ENCODE assay signal across 28 mouse cellular contexts in the genomic region with DNA sequence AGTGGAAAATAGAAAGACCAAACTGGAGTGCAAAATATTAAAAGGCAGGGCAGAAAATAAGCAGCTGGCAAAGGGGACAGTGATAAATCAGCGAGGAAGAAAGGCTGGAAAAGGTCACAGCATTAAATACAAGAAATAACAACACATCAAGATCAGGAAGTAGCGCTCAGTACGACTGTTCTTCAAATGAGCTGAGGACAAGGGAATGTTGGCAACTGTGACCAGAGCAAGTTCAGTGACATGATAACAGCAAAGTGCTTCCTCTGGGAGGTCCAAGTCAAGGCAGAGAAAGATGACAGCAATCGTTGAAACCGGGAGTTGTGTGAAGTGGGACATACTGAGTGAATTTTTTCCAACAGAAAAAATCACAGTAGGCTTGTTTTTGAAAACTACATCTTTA.
DNase-seq lines count a peak whose midpoint lies in the region; ATAC-seq and TF ChIP-seq lines count a peak whose summit lies in the region.
"Had no signal": no experiment of that assay in that cellular context is flagged by ENCODE, and none has a peak within 500 bp of the region (broad histone marks: within the 10 kb centered on the region; RNA-seq: fewer than 3 reads in every experiment).

No protein-coding gene starts in this region.

- 49% methylated on average over 5 of the region's 5 CpGs for WGBS in kidney, postnatal 0 days
- 29% methylated on average over 5 of the region's 5 CpGs for WGBS in lung, embryonic 14.5 days
- WGBS in lung, postnatal 0 days: 40% methylated on average over 5 of the region's 5 CpGs
- WGBS in lung, embryonic 16.5 days: 36% methylated on average over 5 of the region's 5 CpGs
- 82% methylated on average over 5 of the region's 5 CpGs for WGBS in midbrain, embryonic 16.5 days

- H3K36me3 ChIP-seq in kidney, postnatal 0 days (ENCODE audit: insufficient read depth, low read length): no peaks in the 10 kb centered on the region
- no peaks in the 10 kb centered on the region for H3K36me3 ChIP-seq in lung, embryonic 14.5 days (ENCODE audit: insufficient read depth)
- no peaks in the 10 kb centered on the region for H3K36me3 ChIP-seq in lung, postnatal 0 days (ENCODE audit: insufficient read depth, low read length)
- no peaks in the 10 kb centered on the region for H3K36me3 ChIP-seq in lung, embryonic 16.5 days (ENCODE audit: control insufficient read depth, insufficient read depth, low read length)
- no peaks in the 10 kb centered on the region for H3K36me3 ChIP-seq in midbrain, embryonic 16.5 days (ENCODE audit: control insufficient read depth, insufficient read depth, low read length)
- H3K36me3 ChIP-seq: embryonic facial prominence, embryonic 13.5 days; embryonic facial prominence, embryonic 15.5 days; forebrain, embryonic 10.5 days; forebrain, embryonic 12.5 days; G1E had no signal

- no peaks in the 10 kb centered on the region for H3K27me3 ChIP-seq in kidney, postnatal 0 days (ENCODE audit: insufficient read depth, low read length)
- no peaks in the 10 kb centered on the region for H3K27me3 ChIP-seq in lung, embryonic 14.5 days (ENCODE audit: insufficient read depth, low read length)
- H3K27me3 ChIP-seq in lung, postnatal 0 days (replicated peaks; ENCODE audit: insufficient read depth, low read length): no peaks in the 10 kb centered on the region
- no peaks in the 10 kb centered on the region for H3K27me3 ChIP-seq in lung, embryonic 16.5 days (ENCODE audit: control insufficient read depth, insufficient read depth, low read depth, low read length)
- H3K27me3 ChIP-seq in midbrain, embryonic 16.5 days (ENCODE audit: control insufficient read depth, insufficient read depth, low read depth, low read length): no peaks in the 10 kb centered on the region
- H3K27me3 ChIP-seq: CH12.LX; embryonic facial prominence, embryonic 13.5 days; embryonic facial prominence, embryonic 15.5 days; forebrain, embryonic 12.5 days; Patski had no signal

- H3K4me2 ChIP-seq in kidney, postnatal 0 days (ENCODE audit: low read length): no peak overlapping the region
- no peak overlapping the region for H3K4me2 ChIP-seq in lung, embryonic 14.5 days
- no peak overlapping the region for H3K4me2 ChIP-seq in lung, postnatal 0 days (replicated peaks; ENCODE audit: low read depth, low read length)
- H3K4me2 ChIP-seq in lung, embryonic 16.5 days (ENCODE audit: low read depth, low read length): no peak overlapping the region
- no peak overlapping the region for H3K4me2 ChIP-seq in midbrain, embryonic 16.5 days (ENCODE audit: low read length)
- H3K4me2 ChIP-seq: embryonic facial prominence, embryonic 13.5 days; embryonic facial prominence, embryonic 15.5 days; forebrain, embryonic 12.5 days had no signal

- TF ChIP-seq EP300 in lung, postnatal 0 days (IDR thresholded peaks at IDR 0.05): no peak

- DNase-seq in kidney, postnatal 0 days (ENCODE audit: low spot score): peak; percentile 53
- no peak for DNase-seq in kidney, postnatal 36 days
- peak; percentile 76 for DNase-seq in lung, embryonic 14.5 days
- DNase-seq in lung, postnatal 0 days (ENCODE audit: low spot score): no peak
- no peak for DNase-seq in lung, postnatal 10 days
- DNase-seq in mesoderm, embryonic 11.5 days (ENCODE audit: low read depth, low spot score): peak; percentile 1
- DNase-seq: adrenal gland, adult 8-10 months; adrenal gland, postnatal 14 days; B cell, adult 2 months; cerebellum, adult 11-12 months; cerebellum, adult 2 months; cerebellum, adult 9-10 months; cerebellum, postnatal 10 days; cerebellum, postnatal 25 days had no signal

- no peak for TF ChIP-seq CTCF in kidney, postnatal 0 days (IDR thresholded peaks at IDR 0.05; ENCODE audit: low read depth)
- TF ChIP-seq CTCF in lung, embryonic 14.5 days (IDR thresholded peaks at IDR 0.05; ENCODE audit: low read depth): no peak
- no peak for TF ChIP-seq CTCF in lung, postnatal 0 days (IDR thresholded peaks at IDR 0.05)

- H3K4me3 ChIP-seq in kidney, postnatal 0 days (replicated peaks; ENCODE audit: low read depth, low read length): no peak overlapping the region
- H3K4me3 ChIP-seq in lung, embryonic 14.5 days (ENCODE audit: low read depth, low read length): no peak overlapping the region
- no peak overlapping the region for H3K4me3 ChIP-seq in lung, postnatal 0 days (ENCODE audit: low read depth, low read length)
- no peak overlapping the region for H3K4me3 ChIP-seq in lung, embryonic 16.5 days (ENCODE audit: low read length)
- no peak overlapping the region for H3K4me3 ChIP-seq in midbrain, embryonic 16.5 days (ENCODE audit: low read depth, low read length)
- H3K4me3 ChIP-seq: embryonic facial prominence, embryonic 13.5 days; embryonic facial prominence, embryonic 15.5 days; erythroblast, embryonic 14.5 days; forebrain, embryonic 10.5 days; forebrain, embryonic 12.5 days had no signal

- no peak for ATAC-seq in kidney, postnatal 0 days (replicated peaks; ENCODE audit: low FRiP score, low read depth)
- ATAC-seq in lung, embryonic 14.5 days (ENCODE audit: insufficient read depth): peak; percentile 92
- no peak for ATAC-seq in lung, postnatal 0 days
- ATAC-seq in lung, embryonic 16.5 days (ENCODE audit: low read depth): peak; percentile 70
- no peak for ATAC-seq in midbrain, embryonic 16.5 days
- ATAC-seq: activated CD4-positive, CD25-positive, alpha-beta regulatory T cell, adult 4 months; CD4-positive, CD25-positive, alpha-beta regulatory T cell, adult 4 months; forebrain, embryonic 14.5 days; forebrain, embryonic 16.5 days; Patski had no signal

- no peaks in the 10 kb centered on the region for H3K9me3 ChIP-seq in kidney, postnatal 0 days (replicated peaks; ENCODE audit: low read length)
- H3K9me3 ChIP-seq in lung, embryonic 14.5 days (ENCODE audit: low read depth, low read length): no peaks in the 10 kb centered on the region
- no peaks in the 10 kb centered on the region for H3K9me3 ChIP-seq in lung, postnatal 0 days (ENCODE audit: low read length)
- H3K9me3 ChIP-seq in lung, embryonic 16.5 days (ENCODE audit: control insufficient read depth, low read length): no peaks in the 10 kb centered on the region
- H3K9me3 ChIP-seq in midbrain, embryonic 16.5 days (replicated peaks; ENCODE audit: control insufficient read depth, low read length, poor library complexity, severe bottlenecking): no peaks in the 10 kb centered on the region
- H3K9me3 ChIP-seq: embryonic facial prominence, embryonic 13.5 days; embryonic facial prominence, embryonic 15.5 days; forebrain, embryonic 10.5 days; forebrain, embryonic 12.5 days; G1E had no signal

- no peak overlapping the region for H3K27ac ChIP-seq in kidney, postnatal 0 days
- H3K27ac ChIP-seq in lung, embryonic 14.5 days (ENCODE audit: low read depth): no peak overlapping the region
- H3K27ac ChIP-seq in lung, postnatal 0 days (ENCODE audit: low read length): no peak overlapping the region
- H3K27ac ChIP-seq in lung, embryonic 16.5 days (ENCODE audit: low read length): no peak overlapping the region
- H3K27ac ChIP-seq in midbrain, embryonic 16.5 days (ENCODE audit: low read length): no peak overlapping the region
- H3K27ac ChIP-seq: embryonic facial prominence, embryonic 13.5 days; embryonic facial prominence, embryonic 15.5 days; forebrain, embryonic 10.5 days; forebrain, embryonic 12.5 days had no signal

- H3K4me1 ChIP-seq in kidney, postnatal 0 days (replicated peaks; ENCODE audit: insufficient read depth, low read length): no peaks in the 10 kb centered on the region
- H3K4me1 ChIP-seq in lung, embryonic 14.5 days (ENCODE audit: insufficient read depth): no peaks in the 10 kb centered on the region
- H3K4me1 ChIP-seq in lung, postnatal 0 days (ENCODE audit: insufficient read depth, low read depth, low read length): no peaks in the 10 kb centered on the region
- H3K4me1 ChIP-seq in lung, embryonic 16.5 days (replicated peaks; ENCODE audit: control insufficient read depth, insufficient read depth, low read length): no peaks in the 10 kb centered on the region
- H3K4me1 ChIP-seq in midbrain, embryonic 16.5 days (ENCODE audit: control insufficient read depth, insufficient read depth, low read length): no peaks in the 10 kb centered on the region
- H3K4me1 ChIP-seq: embryonic facial prominence, embryonic 13.5 days; embryonic facial prominence, embryonic 15.5 days; forebrain, embryonic 10.5 days; forebrain, embryonic 12.5 days had no signal

- no peak overlapping the region for H3K9ac ChIP-seq in kidney, postnatal 0 days (ENCODE audit: low read depth, low read length)
- no peak overlapping the region for H3K9ac ChIP-seq in lung, embryonic 14.5 days
- no peak overlapping the region for H3K9ac ChIP-seq in lung, postnatal 0 days (replicated peaks; ENCODE audit: low read depth)
- no peak overlapping the region for H3K9ac ChIP-seq in lung, embryonic 16.5 days (ENCODE audit: low read length)
- no peak overlapping the region for H3K9ac ChIP-seq in midbrain, embryonic 16.5 days (ENCODE audit: low read depth, low read length)
- H3K9ac ChIP-seq: embryonic facial prominence, embryonic 13.5 days; embryonic facial prominence, embryonic 15.5 days; forebrain, embryonic 12.5 days had no signal

Comparison
In these comparisons a context has a peak if more than half of its experiments do, and no peak if none do; other contexts are left out.
1. ATAC-seq: peak in lung, embryonic 14.5 days (single experiment) and lung, embryonic 16.5 days (single experiment); none in kidney, postnatal 0 days (single experiment), lung, postnatal 0 days (single experiment) and midbrain, embryonic 16.5 days (single experiment).
2. DNase-seq: peak in kidney, postnatal 0 days (single experiment), lung, embryonic 14.5 days (single experiment) and mesoderm, embryonic 11.5 days (single experiment); none in kidney, postnatal 36 days (0 of 2), lung, postnatal 0 days (single experiment) and lung, postnatal 10 days (single experiment).